Mouse (Mus musculus) lung, adult 2 months (tissue): ENCODE measurements at regions not wholly inside any gene's neighbourhood (a gene's known extent, or its start where the extent isn't known, plus 50 kb on each side); places are given as distances from the start of the nearest gene placed in this dataset.

ENCODE experiments used
- CTCF ChIP-seq: fragments of 200-500 bp; IDR thresholded peaks from 2 replicates; pipeline ENCODE4 v1.5.1; 2011; ENCODE audit warnings: mild to moderate bottlenecking, low read length, control low read depth; ENCODE audit not compliant: insufficient read depth
- POLR2A ChIP-seq: fragments of 200-500 bp; IDR thresholded peaks from 2 replicates; pipeline ENCODE4 v1.6.1; 2011; ENCODE audit warnings: low read depth, mild to moderate bottlenecking, control low read depth, low read length, borderline replicate concordance; ENCODE audit errors: extremely low read depth

DNA sequence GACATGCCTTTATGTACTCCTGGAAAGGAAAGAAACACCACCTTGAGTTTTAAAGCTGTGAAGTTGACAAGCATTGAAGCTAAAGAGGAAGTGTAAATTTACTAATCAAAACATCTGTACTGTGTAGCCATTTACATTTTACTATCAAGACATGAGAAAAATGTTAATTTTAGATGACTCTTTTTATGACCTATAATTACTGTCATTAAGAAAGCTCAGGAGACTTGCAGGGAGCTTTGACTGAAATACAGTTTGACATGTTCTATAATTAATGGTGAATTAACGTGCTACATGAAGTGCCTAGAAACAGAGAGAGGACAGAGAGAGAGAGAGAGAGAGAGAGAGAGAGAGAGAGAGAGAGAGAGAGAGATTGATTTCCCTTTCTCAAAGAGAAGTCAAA is 432.8 kb downstream of the Gm8797 start:
- TF ChIP-seq CTCF (no peak), POLR2A (no peak)
